Mouse (Mus musculus) layer of hippocampus, adult 2 months (tissue): ENCODE results near the gene Gfy. TPM values are rescaled to one million over a fixed set of nuclear protein-coding genes. Genes with fewer than 3 reads are reported as not detected.

Source experiments
- DNase-seq, 2 experiments: peaks; one replicate each; pipeline ENCODE4 v3.0.0; 2022; ENCODE audit warnings: low spot score in 2 of 2
- H3K27ac ChIP-seq: fragments of 200-600 bp; 2 replicates; pipeline ENCODE4 v1.8.1; 2022
- H3K4me3 ChIP-seq: fragments of 200-600 bp; 2 replicates; pipeline ENCODE4 v1.8.1; 2022; ENCODE audit warnings: mild to moderate bottlenecking
- CTCF ChIP-seq: fragments of 200-600 bp; conservative IDR thresholded peaks from 2 replicates; pipeline ENCODE4 v1.8.1; 2022; ENCODE audit warnings: antibody characterized with exemption, mild to moderate bottlenecking, moderate library complexity
- total RNA-seq, 2 experiments: library from RNA; stranded (reverse); gene quantifications; 2 replicates each; pipeline ENCODE4 v1.2.3; 2021

Gene Gfy
- total RNA-seq, 2 experiments from 2014 or later: 0.20 TPM; not detected in 1

- Histone ChIP-seq H3K27ac (no peak overlapping the region), H3K4me3 (no peak overlapping the region)
- no peak for DNase-seq
- no peak for TF ChIP-seq CTCF
These were observed 11.8 kb upstream of the Gfy start for GRCm38 (mm10) chr7:45191161-45191560.

GRCm38 (mm10) chr7:45190186-45190585, 10.8 kb upstream of the Gfy start:
- no peak overlapping the region for H3K27ac ChIP-seq
- DNase-seq: no peak
- no peak for TF ChIP-seq CTCF
- H3K4me3 ChIP-seq: no peak overlapping the region

GRCm38 (mm10) chr7:45189600-45189999, 10.2 kb upstream of the Gfy start:
- no peak for TF ChIP-seq CTCF
- no peak overlapping the region for H3K4me3 ChIP-seq
- H3K27ac ChIP-seq: no peak overlapping the region
- no peak for DNase-seq

- Histone ChIP-seq H3K27ac (no peak overlapping the region), H3K4me3 (no peak overlapping the region)
- no peak for TF ChIP-seq CTCF
- DNase-seq: no peak
These were observed 6.6 kb upstream of the Gfy start for GRCm38 (mm10) chr7:45185921-45186320.

- Histone ChIP-seq H3K4me3 (no peak overlapping the region), H3K27ac (no peak overlapping the region)
- DNase-seq: no peak
- no peak for TF ChIP-seq CTCF
These were observed 4.3 kb upstream of the Gfy start for GRCm38 (mm10) chr7:45183672-45184071.

GRCm38 (mm10) chr7:45182606-45183005, 3.2 kb upstream of the Gfy start:
- TF ChIP-seq CTCF: no peak; the same call in 1 of the 2 replicates
- H3K4me3 ChIP-seq: peak overlapping the region; percentile 50
- peak overlapping the region; percentile 58 for H3K27ac ChIP-seq
- no peak for DNase-seq

GRCm38 (mm10) chr7:45182199-45182601, 2.8 kb upstream of the Gfy start:
- H3K27ac ChIP-seq: peak overlapping the region; percentile 58
- peak overlapping the region; percentile 50 for H3K4me3 ChIP-seq
- DNase-seq: peak; percentile 84 to 90
- TF ChIP-seq CTCF: no peak

- no peak overlapping the region for H3K4me3 ChIP-seq
- DNase-seq: no peak
- no peak overlapping the region for H3K27ac ChIP-seq
- peak; percentile 42 for TF ChIP-seq CTCF
These were observed 2.2 kb upstream of the Gfy start for GRCm38 (mm10) chr7:45181540-45181939.

- DNase-seq: no peak
- Histone ChIP-seq H3K4me3 (no peak within 1 kb of the TSS; the same call in 1 of the 2 replicates), H3K27ac (no peak within 1 kb of the TSS)
- TF ChIP-seq CTCF: no peak
These were observed 1.6 kb upstream of the Gfy start, which contains the start of gene Pth2 for GRCm38 (mm10) chr7:45180896-45181477. Gene Pth2 (plus strand): TSS chr7:45180995.

GRCm38 (mm10) chr7:45178550-45178949, 819 bp downstream of the Gfy start:
- Histone ChIP-seq H3K4me3 (no peak overlapping the region), H3K27ac (no peak overlapping the region)
- no peak for TF ChIP-seq CTCF
- no peak for DNase-seq

- Histone ChIP-seq H3K4me3 (no peak overlapping the region; the same call in 1 of the 2 replicates), H3K27ac (peak overlapping the region; percentile 67; the same call in 1 of the 2 replicates)
- TF ChIP-seq CTCF: no peak
- DNase-seq: no peak
These were observed 3.0 kb downstream of the Gfy start for GRCm38 (mm10) chr7:45176356-45176755.

GRCm38 (mm10) chr7:45175929-45176328, 3.4 kb downstream of the Gfy start:
- DNase-seq: no peak
- no peak for TF ChIP-seq CTCF
- H3K4me3 ChIP-seq: no peak overlapping the region
- peak overlapping the region; percentile 67; the same call in 1 of the 2 replicates for H3K27ac ChIP-seq

GRCm38 (mm10) chr7:45175398-45175797, 4.0 kb downstream of the Gfy start:
- TF ChIP-seq CTCF: no peak
- Histone ChIP-seq H3K4me3 (no peak overlapping the region), H3K27ac (no peak overlapping the region; the same call in 1 of the 2 replicates)
- DNase-seq: no peak

- no peak for DNase-seq
- no peak for TF ChIP-seq CTCF
- Histone ChIP-seq H3K4me3 (no peak overlapping the region), H3K27ac (peak overlapping the region; percentile 32; the same call in 1 of the 2 replicates)
These were observed 4.6 kb downstream of the Gfy start for GRCm38 (mm10) chr7:45174567-45175280.
